Mouse (Mus musculus) myocyte (in vitro differentiated cells): ENCODE data around the gene Pakap.

Source experiments
- E2F4 ChIP-seq: IDR thresholded peaks from one replicate; pipeline ENCODE4 v1.6.1; 2011; ENCODE audit warnings: mild to moderate bottlenecking, control low read depth, moderate library complexity; ENCODE audit not compliant: insufficient read depth
- REST ChIP-seq: IDR thresholded peaks from one replicate; pipeline ENCODE4 v1.6.1; 2011; ENCODE audit warnings: mild to moderate bottlenecking, control low read depth, moderate library complexity; ENCODE audit not compliant: insufficient read depth, insufficient read length
- SRF ChIP-seq: IDR thresholded peaks from one replicate; pipeline ENCODE4 v1.6.1; 2011; ENCODE audit warnings: low read depth; ENCODE audit not compliant: control insufficient read depth, insufficient read length

DNA sequence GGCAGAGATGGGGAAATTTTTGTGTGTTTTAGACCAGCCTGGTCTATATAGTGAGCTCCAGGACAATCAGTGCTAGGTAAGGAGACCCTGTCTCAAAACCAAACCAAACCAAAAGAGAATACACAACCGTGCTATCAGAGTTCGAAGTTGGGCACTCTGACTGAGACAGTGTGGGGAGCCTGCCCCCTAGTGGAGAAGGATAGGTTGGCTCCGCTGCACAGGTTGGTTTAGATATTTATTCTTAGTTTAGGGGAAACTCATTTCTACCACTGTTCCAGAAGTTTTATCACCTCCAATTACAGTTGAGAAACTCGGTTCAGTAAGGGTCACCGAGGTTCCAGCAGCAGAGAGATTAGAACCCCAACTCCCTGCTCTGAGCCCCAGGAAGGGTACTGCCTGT lies 336.2 kb downstream of the Pakap start:
- TF ChIP-seq SRF (no peak), REST (no peak), E2F4 (no peak)
